Mouse (Mus musculus): ENCODE measurements around the gene Vmn1r73. TPM values are rescaled to one million over a fixed set of nuclear protein-coding genes. Genes with fewer than 3 reads are reported as not detected.

Gene Vmn1r73
- not detected in 2 replicates for polyA plus RNA-seq (2015; fragmentation: Nextera tagmentation; extraction: Ambion mirVana)

DNA sequence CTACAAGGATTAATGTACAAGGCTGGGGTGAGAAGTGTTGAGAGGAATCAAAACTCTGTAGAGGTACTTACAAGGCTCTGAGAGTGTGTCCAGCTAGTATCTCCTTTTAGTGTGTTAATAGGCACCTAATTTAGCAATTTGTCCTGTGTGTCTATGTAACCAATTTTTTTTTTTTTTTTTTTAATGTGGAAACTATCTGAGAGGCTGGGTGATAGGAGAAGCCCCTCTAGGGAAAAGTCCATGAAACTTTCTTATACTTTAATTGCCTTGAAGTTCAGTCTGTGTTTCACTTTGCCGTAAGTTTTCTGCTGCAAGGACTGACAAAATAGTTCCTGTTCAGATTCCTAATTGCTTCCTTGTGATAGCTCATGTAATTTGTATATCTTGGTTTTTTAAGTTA lies at the start of gene Vmn1r73:
Gene Vmn1r73 (plus strand): TSS at position 301 of the 400 bp plus-strand sequence.
- H3K9me3 ChIP-seq (replicated peaks; ENCODE audit: control insufficient read depth, low read length), result 0 out of 2 replicates have a peak, but pooled peaks cover 4% of the 10 kb centered on the region
- 86% methylated on average over 1 of the region's 1 CpGs for WGBS

More for the DNA sequence above, at the start of gene Vmn1r73:
- Histone ChIP-seq H3K36me3 (ENCODE audit: control insufficient read depth, insufficient read depth, low read length) (no peaks in the 10 kb centered on the region), H3K27ac (ENCODE audit: low read length) (no peak within 1 kb of the TSS), H3K4me2 (ENCODE audit: low read depth, low read length) (no peak within 1 kb of the TSS), H3K4me3 (replicated peaks; ENCODE audit: low read length) (no peak within 1 kb of the TSS), H3K4me1 (ENCODE audit: control insufficient read depth, insufficient read depth, low read length) (no peaks in the 10 kb centered on the region), H3K27me3 (ENCODE audit: control insufficient read depth, insufficient read depth, low read length) (no peaks in the 10 kb centered on the region), H3K9ac (ENCODE audit: low read length) (no peak within 1 kb of the TSS)
- no peak for ATAC-seq (ENCODE audit: insufficient read depth, low FRiP score)

Other genes starting within 250 kb of the Vmn1r73 start
- gene Zscan4-ps2, start 216.0 kb upstream of the Vmn1r73 start, polyA plus RNA-seq (2015; fragmentation: Nextera tagmentation; extraction: Ambion mirVana), result not detected in 2 replicates
- gene Zscan4-ps3, start 121.0 kb upstream of the Vmn1r73 start, polyA plus RNA-seq (2015; fragmentation: Nextera tagmentation; extraction: Ambion mirVana), result not detected in 2 replicates
- gene Vmn1r72, start 50.1 kb upstream of the Vmn1r73 start, polyA plus RNA-seq (2015; fragmentation: Nextera tagmentation; extraction: Ambion mirVana), result not detected in 2 replicates
- gene Vmn1r74, start 103.7 kb downstream of the Vmn1r73 start, polyA plus RNA-seq (2015; fragmentation: Nextera tagmentation; extraction: Ambion mirVana), result not detected in 2 replicates
- gene Vmn1r75, start 144.4 kb downstream of the Vmn1r73 start, polyA plus RNA-seq (2015; fragmentation: Nextera tagmentation; extraction: Ambion mirVana), result not detected in 2 replicates
- not detected in 2 replicates for gene Vmn1r76, start 207.9 kb downstream of the Vmn1r73 start, polyA plus RNA-seq (2015; fragmentation: Nextera tagmentation; extraction: Ambion mirVana)

Measured in stomach, embryonic 16.5 days (tissue).